Mouse (Mus musculus) CD4-positive helper T cell, adult 2 months (primary cell): ENCODE measurements around the gene Socs7.
"Not testable (repeated sequence)": the region's sequence is repeated elsewhere in the genome, so short reads cannot be mapped to it uniquely, and the experiment has no call there.

Experiments
- DNase-seq: peaks from one replicate; pipeline ENCODE4 v3.0.0-alpha.2; 2012; ENCODE audit warnings: low read depth, missing footprints, low spot score

Gene Socs7

DNA sequence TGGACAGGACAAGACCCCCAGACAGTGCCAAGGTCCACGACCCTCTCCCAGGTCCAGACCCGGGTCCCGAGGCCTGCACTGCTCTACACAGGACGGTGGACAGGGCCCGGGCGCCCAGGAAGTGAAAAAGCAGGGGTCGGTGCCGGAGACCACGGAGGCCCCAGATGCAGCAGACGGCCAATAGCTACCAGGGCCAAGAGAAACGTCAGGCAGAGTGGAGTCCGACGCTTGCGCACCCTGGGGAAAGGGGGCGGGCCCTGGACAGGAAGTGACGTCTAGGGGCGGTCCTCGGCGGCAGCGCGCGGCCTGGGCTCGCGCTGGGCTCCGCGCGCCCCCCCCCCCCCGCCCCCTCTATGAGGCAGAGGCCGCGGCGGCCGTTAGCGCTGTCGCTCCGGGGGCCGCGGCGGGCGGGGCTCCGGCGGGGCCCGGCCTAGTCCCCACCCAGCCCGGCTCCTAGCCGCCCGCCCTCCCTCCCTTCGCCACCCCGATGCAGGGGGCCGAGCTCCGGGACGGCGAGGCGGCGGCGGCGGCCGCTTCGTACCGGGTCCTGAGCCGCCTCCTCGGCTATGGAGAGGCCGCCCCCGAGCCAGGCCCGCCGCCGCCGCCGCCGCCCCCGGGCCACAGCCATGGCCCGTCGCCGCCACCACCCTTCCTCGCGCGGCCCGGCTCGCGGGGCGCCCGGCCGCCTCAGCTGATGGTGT is at the start of gene Socs7:
TSS of gene Socs7 (plus strand) at position 604 of the 701 bp plus-strand sequence.
- peak; percentile 93 for DNase-seq

DNA sequence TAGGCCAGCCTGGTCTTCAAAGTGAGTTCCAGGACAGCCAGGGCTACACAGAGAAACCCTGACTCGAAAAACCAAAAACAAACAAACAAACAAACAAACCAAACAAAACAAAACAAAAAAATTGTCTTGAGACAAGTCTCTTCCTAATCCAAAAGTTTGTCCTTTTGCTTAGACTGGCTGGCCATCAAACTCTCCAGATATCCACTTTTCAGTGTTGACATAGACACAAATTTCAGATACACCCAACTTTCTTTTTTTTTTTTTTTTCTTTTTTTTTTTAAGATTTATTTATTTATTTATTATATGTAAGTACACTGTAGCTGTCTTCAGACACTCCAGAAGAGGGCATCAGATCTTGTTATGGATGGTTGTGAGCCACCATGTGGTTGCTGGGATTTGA is 49.5 kb upstream of the Socs7 start:
- DNase-seq: not testable (repeated sequence)

DNA sequence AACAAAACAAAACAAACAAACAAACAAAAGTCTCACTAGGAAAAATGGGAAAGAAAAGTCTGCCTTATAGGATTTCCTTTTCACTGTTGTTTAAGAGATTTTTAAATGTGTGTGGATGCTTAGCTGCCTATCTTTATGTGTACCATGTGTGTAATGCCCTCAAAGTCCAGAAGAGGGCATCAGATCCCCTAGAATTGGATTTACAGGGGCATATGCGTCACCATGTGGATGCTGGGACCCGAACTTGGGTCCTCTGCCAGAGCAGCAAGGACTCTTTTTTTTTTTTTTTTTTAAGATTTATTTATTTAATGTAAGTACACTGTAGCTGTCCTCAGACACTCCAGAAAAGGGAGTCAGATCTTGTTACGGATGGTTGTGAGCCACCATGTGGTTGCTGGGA is 48.2 kb upstream of the Socs7 start:
- peak; percentile 23 for DNase-seq

GRCm38 (mm10) chr11:97314751-97315503 is 47.4 kb upstream of the Socs7 start:
- DNase-seq: no peak

DNA sequence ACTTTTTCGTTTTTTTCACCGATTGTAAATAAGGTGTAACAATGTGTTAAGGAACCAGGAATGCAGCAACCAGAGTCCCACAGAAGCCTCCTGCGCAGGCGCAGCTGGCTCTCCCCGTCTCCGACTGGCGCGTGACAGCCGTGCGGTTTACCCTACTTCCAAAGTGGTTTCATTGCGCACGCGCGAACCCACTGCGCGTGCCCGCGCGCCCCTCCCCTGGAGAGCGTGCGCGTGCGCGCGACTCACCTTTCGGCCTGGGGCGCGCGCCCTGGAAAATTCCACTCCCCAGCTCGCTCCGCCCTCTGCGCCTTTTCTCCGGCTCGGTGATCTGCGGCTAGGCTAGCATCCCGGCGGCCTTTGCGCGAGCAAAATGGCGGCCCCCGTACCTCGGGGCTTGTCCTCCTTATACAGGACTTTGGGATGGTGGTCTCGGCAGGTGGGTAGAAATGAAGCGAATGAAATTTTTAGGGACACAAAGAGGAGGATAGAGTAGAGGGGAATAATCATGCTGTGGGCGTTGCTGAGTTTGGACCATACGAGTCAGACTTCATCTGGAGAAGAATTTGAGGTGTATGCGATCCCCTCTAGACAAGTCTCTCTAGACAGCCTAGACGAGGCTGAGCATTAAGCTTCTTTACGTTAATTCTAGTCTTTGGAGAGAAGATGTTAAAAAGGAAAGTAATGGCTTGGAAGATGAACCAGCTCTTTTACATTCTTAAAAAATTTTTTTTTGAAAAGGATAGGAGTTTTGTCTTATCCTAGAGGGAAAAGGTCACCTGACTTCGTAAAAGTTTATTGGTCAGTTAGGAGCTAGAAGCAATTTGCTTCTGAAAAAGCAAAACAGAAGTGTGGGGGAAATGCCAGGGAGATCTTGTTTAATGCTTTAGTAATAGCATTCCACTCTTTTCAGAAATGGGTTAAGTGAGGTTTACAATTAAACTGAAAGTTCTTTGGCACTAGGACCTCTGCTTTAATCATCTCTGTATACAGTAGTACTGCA is 46.5 kb upstream of the Socs7 start, which contains the start of gene Mrpl45:
TSS of gene Mrpl45 (plus strand) at position 213 of the 1,000 bp plus-strand sequence.
- peak; percentile 99 for DNase-seq

DNA sequence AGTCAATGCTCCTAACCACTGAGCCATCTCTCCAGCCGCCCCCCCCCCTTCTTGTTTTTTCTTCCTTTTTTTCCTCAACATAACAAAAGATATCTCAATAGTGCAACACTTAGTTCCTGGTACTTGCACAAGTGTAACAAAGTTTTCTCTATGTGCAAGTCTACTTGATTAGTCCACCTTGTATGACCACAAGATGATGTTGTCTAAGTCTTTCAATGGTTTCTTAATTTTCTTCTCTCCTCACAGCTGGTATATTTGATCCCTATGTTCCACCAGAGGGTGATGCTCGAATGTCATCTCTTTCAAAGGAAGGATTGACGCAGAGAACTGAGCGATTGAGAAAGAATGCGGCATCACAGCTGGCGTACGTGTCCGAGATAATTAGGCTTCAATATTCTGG is 41.2 kb upstream of the Socs7 start:
- no peak for DNase-seq

- DNase-seq: peak; percentile 53
Observed at GRCm38 (mm10) chr11:97321894-97322600, 40.3 kb upstream of the Socs7 start.

- no peak for DNase-seq
Observed at GRCm38 (mm10) chr11:97325224-97325623, 37.1 kb upstream of the Socs7 start.

GRCm38 (mm10) chr11:97328148-97328547 is 34.2 kb upstream of the Socs7 start:
- DNase-seq: peak; percentile 53

DNA sequence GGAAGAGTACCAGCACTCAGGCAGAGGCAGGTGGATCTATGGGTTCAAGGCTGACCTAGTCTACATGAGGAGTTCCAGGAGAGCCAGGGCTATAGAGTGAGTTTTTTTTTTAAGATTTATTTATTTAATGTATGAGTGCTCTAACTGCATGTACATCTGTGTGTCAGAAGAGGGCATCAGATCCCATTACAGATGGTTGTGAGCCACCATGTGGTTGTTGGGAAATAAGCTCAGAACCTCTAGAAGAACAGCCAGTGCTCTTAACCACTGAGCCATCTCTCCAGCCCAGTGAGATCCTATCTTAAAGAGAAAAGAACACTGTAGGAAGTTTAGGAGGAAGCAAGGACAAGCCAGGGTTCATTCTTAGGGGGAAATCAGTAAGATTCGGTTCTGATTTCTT is 32.0 kb upstream of the Socs7 start:
- no peak for DNase-seq

DNA sequence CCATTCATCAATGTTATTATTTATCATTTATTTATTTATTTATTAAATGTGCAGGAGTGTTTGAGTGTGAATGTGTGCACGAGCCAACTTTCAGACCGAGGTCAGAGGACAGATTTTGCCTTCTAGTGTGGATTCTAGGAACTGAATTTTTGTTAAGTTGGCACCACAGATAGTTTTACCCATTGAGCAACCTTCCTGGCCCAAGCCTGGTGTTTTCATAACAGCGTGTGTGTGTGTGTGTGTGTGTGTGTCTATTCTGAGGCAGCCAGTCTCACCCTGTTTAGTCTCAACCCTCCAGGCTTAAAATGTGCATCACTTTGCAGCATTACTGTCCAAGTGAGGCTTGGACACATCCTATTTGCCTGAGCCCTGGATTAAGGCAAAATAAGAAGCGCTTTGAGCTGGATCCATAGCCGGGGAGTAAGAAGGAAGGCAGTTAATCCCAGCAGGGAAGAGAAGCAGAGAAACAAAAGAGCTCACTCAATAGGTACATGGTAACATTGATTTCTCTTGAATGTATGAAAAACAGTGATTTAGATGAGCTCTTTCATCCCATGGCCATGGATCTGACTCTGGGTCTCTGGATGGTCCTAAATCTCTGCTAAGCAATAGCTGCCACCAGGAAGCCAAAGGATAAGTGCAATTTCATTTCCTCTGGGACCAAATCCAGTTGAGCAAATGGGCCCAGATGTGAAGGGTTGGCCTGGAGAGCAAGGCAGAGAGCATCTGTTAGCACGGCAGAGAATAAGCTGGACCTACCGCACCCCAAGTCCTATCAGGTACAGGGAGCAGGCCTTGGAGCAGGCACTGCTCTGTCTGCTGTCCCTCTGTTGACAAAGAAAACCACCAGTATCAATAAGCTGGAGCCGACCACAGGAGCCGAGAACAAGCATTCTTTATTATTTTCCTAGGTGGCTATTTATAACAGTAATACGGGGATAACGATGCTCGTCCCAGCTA is 30.8 kb upstream of the Socs7 start:
- DNase-seq: no peak

- DNase-seq: no peak
Observed at GRCm38 (mm10) chr11:97333044-97333443, 29.3 kb upstream of the Socs7 start.

- no peak for DNase-seq
Observed at GRCm38 (mm10) chr11:97333896-97334295, 28.5 kb upstream of the Socs7 start.

GRCm38 (mm10) chr11:97334400-97334799 is 28.0 kb upstream of the Socs7 start:
- DNase-seq: no peak

GRCm38 (mm10) chr11:97336238-97336637 is 26.1 kb upstream of the Socs7 start:
- peak; percentile 23 for DNase-seq

DNA sequence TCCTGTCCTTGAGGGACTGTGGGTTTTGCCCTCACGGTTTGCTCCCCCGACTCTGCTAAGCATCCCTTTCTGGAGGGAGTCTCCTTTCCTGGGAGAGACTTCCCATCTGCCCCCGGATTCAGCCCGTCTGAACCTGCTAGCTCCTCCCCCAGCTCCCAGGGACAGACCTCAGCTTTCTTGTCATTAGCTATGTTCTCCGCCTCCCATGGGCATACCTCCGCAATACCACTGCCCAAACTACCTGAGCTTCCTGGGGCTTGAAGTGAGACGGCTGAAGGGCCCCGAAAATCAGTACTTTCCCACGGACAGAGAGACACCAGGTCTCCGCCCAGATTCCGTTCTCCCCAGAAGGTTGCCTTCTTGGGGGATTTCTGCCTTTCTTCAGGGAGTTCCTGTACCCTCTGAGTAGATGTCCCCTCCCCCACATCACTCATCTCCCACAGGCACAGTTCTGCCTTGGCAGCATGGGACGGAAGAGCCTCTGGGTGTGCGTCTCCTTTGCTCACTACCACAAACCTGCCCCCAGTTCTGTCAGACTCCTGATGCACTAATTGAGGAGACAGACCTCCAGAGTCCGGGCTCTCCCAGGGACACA is 25.5 kb upstream of the Socs7 start:
- no peak for DNase-seq

GRCm38 (mm10) chr11:97337363-97337762 is 25.0 kb upstream of the Socs7 start:
- no peak for DNase-seq

GRCm38 (mm10) chr11:97338302-97338976 is 23.9 kb upstream of the Socs7 start:
- DNase-seq: no peak

DNA sequence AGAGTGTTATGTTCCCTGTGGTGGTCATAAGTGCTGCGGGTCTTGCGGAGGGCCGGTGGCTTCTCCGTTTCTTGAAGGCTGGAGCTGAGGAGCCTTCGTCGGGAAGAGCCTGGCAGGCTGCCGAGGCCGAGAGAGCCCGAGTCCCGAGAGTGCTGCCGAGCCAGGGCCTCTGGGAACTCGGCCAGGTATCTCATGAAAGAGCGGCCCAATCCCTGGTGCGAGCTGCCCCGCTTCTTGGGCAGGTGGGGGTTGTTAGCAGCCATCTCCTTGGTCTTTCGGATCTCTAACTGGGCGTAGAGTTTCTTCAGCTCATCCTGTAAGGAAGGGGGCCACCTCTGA is 23.4 kb upstream of the Socs7 start:
- DNase-seq: no peak
